Mouse (Mus musculus): ENCODE results near the gene Mogat2.

DNA sequence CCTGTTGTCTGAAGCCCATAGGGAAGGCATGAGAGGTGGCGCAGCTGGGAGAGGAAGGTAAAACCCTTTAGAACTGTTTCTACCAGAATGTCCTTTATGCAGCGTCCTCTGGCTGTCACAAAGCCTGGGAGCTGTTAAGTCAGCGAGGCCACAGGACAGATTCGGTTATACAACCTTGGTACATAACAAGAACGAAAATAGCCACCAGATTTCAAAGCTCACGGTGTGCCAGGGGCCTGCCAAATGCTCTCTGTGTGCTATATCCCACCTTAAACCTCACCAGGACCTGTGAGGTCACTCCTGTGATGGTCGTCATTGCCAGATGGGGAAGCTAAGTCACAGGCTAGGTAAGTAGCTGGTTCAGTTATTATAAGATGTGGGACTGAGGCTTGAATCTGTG lies 36.3 kb downstream of the Mogat2 start:
- TF ChIP-seq CTCF (IDR thresholded peaks at IDR 0.05; ENCODE audit: extremely low read depth, insufficient read depth, insufficient read length, insufficient replicate concordance) (no peak), POLR2A (IDR thresholded peaks at IDR 0.05; ENCODE audit: low read depth, low read length) (no peak)

All from spleen, adult 2 months (tissue).